Mouse (Mus musculus) cortical plate, adult 2 months (tissue): ENCODE data around the gene Syn2. TPM values are rescaled to one million over a fixed set of nuclear protein-coding genes. Genes with fewer than 3 reads are reported as not detected.

Experiments
- H3K27ac ChIP-seq: fragments of 200-500 bp; 2 replicates; pipeline ENCODE4 v1.5.1; 2012; ENCODE audit warnings: low read length, control low read depth, inconsistent platforms; ENCODE audit not compliant: insufficient read depth
- H3K4me1 ChIP-seq: fragments of 200-500 bp; 2 replicates; pipeline ENCODE4 v1.6.1; 2011; ENCODE audit warnings: low read length; ENCODE audit not compliant: control insufficient read depth, insufficient read depth
- H3K4me3 ChIP-seq: fragments of 200-500 bp; 2 replicates; pipeline ENCODE4 v1.5.1; 2011; ENCODE audit warnings: mild to moderate bottlenecking, low read length, control low read depth; ENCODE audit not compliant: insufficient read depth
- CTCF ChIP-seq: fragments of 200-500 bp; IDR thresholded peaks from 2 replicates; pipeline ENCODE4 v1.5.1; 2011; ENCODE audit warnings: mild to moderate bottlenecking, control low read depth, low read length; ENCODE audit not compliant: insufficient read depth; ENCODE audit errors: extremely low read depth
- POLR2A ChIP-seq: fragments of 200-500 bp; IDR thresholded peaks from 2 replicates; pipeline ENCODE4 v1.6.1; 2011; ENCODE audit warnings: mild to moderate bottlenecking, low read length, control low read depth; ENCODE audit not compliant: insufficient read depth; ENCODE audit errors: extremely low read depth
- polyA plus RNA-seq: library from polyadenylated mRNA; depleted of rRNA; stranded (reverse); fragments of >200 nt; gene quantifications from 2 replicates; pipeline ENCODE4 v1.2.3, GENCODE M21; 2012

Gene Syn2
- polyA plus RNA-seq, 1 experiment, result 366 TPM

- H3K27ac ChIP-seq, result no peak overlapping the region
- peaks cover 2% of the 10 kb centered on the region; the same call in 1 of the 2 replicates for H3K4me1 ChIP-seq
- no peak for TF ChIP-seq CTCF
- no peak for TF ChIP-seq POLR2A
- no peak overlapping the region for H3K4me3 ChIP-seq
These were observed 140.0 kb downstream of the Syn2 start for GRCm38 (mm10) chr6:115274705-115275104.

GRCm38 (mm10) chr6:115275116-115275815 is 140.6 kb downstream of the Syn2 start:
- TF ChIP-seq CTCF (no peak), POLR2A (no peak)

GRCm38 (mm10) chr6:115278086-115278485 is 143.4 kb downstream of the Syn2 start:
- H3K4me3 ChIP-seq, result no peak overlapping the region
- H3K27ac ChIP-seq, result no peak overlapping the region
- H3K4me1 ChIP-seq, result peaks cover 2% of the 10 kb centered on the region; the same call in 1 of the 2 replicates
- TF ChIP-seq CTCF (no peak), POLR2A (no peak)

More at GRCm38 (mm10) chr6:115275116-115275815, 140.6 kb downstream of the Syn2 start:
- H3K27ac ChIP-seq, result no peak overlapping the region
- H3K4me1 ChIP-seq, result peaks cover 2% of the 10 kb centered on the region; the same call in 1 of the 2 replicates
- H3K4me3 ChIP-seq, result no peak overlapping the region

GRCm38 (mm10) chr6:115279639-115280038 is 144.9 kb downstream of the Syn2 start:
- Histone ChIP-seq H3K4me3 (no peak overlapping the region), H3K4me1 (no peaks in the 10 kb centered on the region; the same call in 1 of the 2 replicates), H3K27ac (no peak overlapping the region)
- TF ChIP-seq POLR2A (no peak), CTCF (no peak)

- Histone ChIP-seq H3K4me3 (no peak overlapping the region), H3K4me1 (peaks cover 2% of the 10 kb centered on the region; the same call in 1 of the 2 replicates), H3K27ac (no peak overlapping the region)
- TF ChIP-seq CTCF, result no peak
- TF ChIP-seq POLR2A, result no peak
These were observed 149.5 kb downstream of the Syn2 start for GRCm38 (mm10) chr6:115284153-115284552.

- TF ChIP-seq POLR2A (no peak), CTCF (no peak)
- Histone ChIP-seq H3K4me3 (no peak overlapping the region), H3K27ac (no peak overlapping the region), H3K4me1 (peaks cover 3% of the 10 kb centered on the region)
These were observed 151.7 kb downstream of the Syn2 start for GRCm38 (mm10) chr6:115286441-115286840.

- peaks cover 5% of the 10 kb centered on the region for H3K4me1 ChIP-seq
- TF ChIP-seq CTCF (no peak), POLR2A (no peak)
- H3K4me3 ChIP-seq, result no peak overlapping the region
- H3K27ac ChIP-seq, result no peak overlapping the region
These were observed 153.5 kb downstream of the Syn2 start for GRCm38 (mm10) chr6:115288223-115288622.

- H3K4me3 ChIP-seq, result no peak overlapping the region
- H3K27ac ChIP-seq, result no peak overlapping the region
- no peak for TF ChIP-seq CTCF
- no peak for TF ChIP-seq POLR2A
- peaks cover 7% of the 10 kb centered on the region for H3K4me1 ChIP-seq
These were observed 155.9 kb downstream of the Syn2 start for GRCm38 (mm10) chr6:115290561-115290960.

GRCm38 (mm10) chr6:115291068-115291467 is 156.4 kb downstream of the Syn2 start:
- Histone ChIP-seq H3K4me3 (no peak overlapping the region), H3K27ac (no peak overlapping the region), H3K4me1 (peaks cover 7% of the 10 kb centered on the region)
- no peak for TF ChIP-seq POLR2A
- no peak for TF ChIP-seq CTCF

GRCm38 (mm10) chr6:115291823-115292222 is 157.1 kb downstream of the Syn2 start:
- Histone ChIP-seq H3K4me1 (peaks cover 7% of the 10 kb centered on the region), H3K27ac (no peak overlapping the region), H3K4me3 (no peak overlapping the region)
- no peak for TF ChIP-seq CTCF
- TF ChIP-seq POLR2A, result no peak
